25 mouse cellular contexts compared by ENCODE assay signal in the genomic region with DNA sequence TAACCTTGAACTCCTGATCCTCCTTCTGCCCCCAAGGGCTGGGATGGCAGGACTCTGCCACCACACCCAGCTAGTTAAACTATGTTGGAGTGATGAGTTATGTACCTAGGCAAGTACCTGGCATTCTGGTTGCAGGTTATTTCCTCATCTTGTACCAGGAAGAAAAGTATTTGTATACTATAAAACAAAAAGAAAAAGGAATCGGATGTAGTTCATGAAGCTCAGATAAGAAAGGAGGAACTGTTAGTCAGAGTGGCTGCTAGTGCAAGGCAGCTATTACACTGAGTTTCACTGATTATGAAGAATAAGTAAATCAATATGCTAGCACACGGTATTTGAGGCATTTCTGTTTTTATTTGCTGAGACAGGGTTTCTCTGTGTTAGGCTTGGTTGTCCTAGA. TPM values are rescaled to one million over a fixed set of nuclear protein-coding genes. Genes with fewer than 3 reads are reported as not detected.
DNase-seq lines count a peak whose midpoint lies in the region; ATAC-seq and TF ChIP-seq lines count a peak whose summit lies in the region.
"Had no signal": no experiment of that assay in that cellular context is flagged by ENCODE, and none has a peak within 500 bp of the region (broad histone marks: within the 10 kb centered on the region; RNA-seq: fewer than 3 reads in every experiment).

No protein-coding gene starts in this region.

- no peak overlapping the region for H3K27ac ChIP-seq in intestine, embryonic 14.5 days (ENCODE audit: low read depth)
- no peak overlapping the region for H3K27ac ChIP-seq in intestine, embryonic 15.5 days
- no peak overlapping the region for H3K27ac ChIP-seq in testis, adult 2 months (ENCODE audit: control insufficient read depth, insufficient read depth, low read depth, low read length)
- no peak overlapping the region for H3K27ac ChIP-seq in intestine, postnatal 0 days (ENCODE audit: low read depth, low read length)
- H3K27ac ChIP-seq: forebrain, embryonic 13.5 days; heart, embryonic 10.5 days; limb, embryonic 12.5 days; liver, embryonic 15.5 days; midbrain, embryonic 13.5 days had no signal

- no peak for DNase-seq in intestine, embryonic 14.5 days (ENCODE audit: low spot score)
- DNase-seq in testis, postnatal 10 days (ENCODE audit: low spot score): no peak
- DNase-seq in frontal cortex, postnatal 36 days (ENCODE audit: low spot score in 2 of 2): no peak
- DNase-seq in layer of hippocampus, adult 9-10 months (ENCODE audit: low spot score): no peak
- DNase-seq: adrenal gland, postnatal 25 days; B cell, adult 2 months; cerebellum, adult 9-11 months; heart, postnatal 10 days; kidney, adult 9 months; kidney, postnatal 14 days; lung, postnatal 14 days; right cerebral cortex, postnatal 14 days; spleen, adult 18-20 months; thymus, adult 18-20 months; thymus, postnatal 36 days had no signal

- WGBS in intestine, embryonic 14.5 days: 84% methylated on average over 2 of the region's 2 CpGs
- WGBS in intestine, embryonic 15.5 days: 58% methylated on average over 2 of the region's 2 CpGs
- 31% methylated on average over 2 of the region's 2 CpGs for WGBS in intestine, postnatal 0 days

- TF ChIP-seq POLR2A in testis, adult 2 months (IDR thresholded peaks at IDR 0.05; ENCODE audit: control insufficient read depth, low read depth, low read length): no peak

- H3K4me1 ChIP-seq in intestine, embryonic 14.5 days (replicated peaks; ENCODE audit: control insufficient read depth, insufficient read depth, low read length): peaks cover 16% of the 10 kb centered on the region
- H3K4me1 ChIP-seq in intestine, embryonic 15.5 days (replicated peaks): peaks cover 12% of the 10 kb centered on the region
- peaks cover 6% of the 10 kb centered on the region; the same call in 1 of the 2 replicates for H3K4me1 ChIP-seq in testis, adult 2 months (ENCODE audit: control insufficient read depth, insufficient read depth, low read length)
- no peaks in the 10 kb centered on the region for H3K4me1 ChIP-seq in intestine, postnatal 0 days (replicated peaks; ENCODE audit: control insufficient read depth, insufficient read depth, low read length)

- no peaks in the 10 kb centered on the region for H3K27me3 ChIP-seq in intestine, embryonic 14.5 days (replicated peaks; ENCODE audit: control insufficient read depth, insufficient read depth, low read length)
- H3K27me3 ChIP-seq in intestine, embryonic 15.5 days (replicated peaks): no peaks in the 10 kb centered on the region
- H3K27me3 ChIP-seq in testis, adult 2 months (ENCODE audit: control insufficient read depth, insufficient read depth, low read length): no peaks in the 10 kb centered on the region
- no peaks in the 10 kb centered on the region for H3K27me3 ChIP-seq in intestine, postnatal 0 days (replicated peaks; ENCODE audit: control insufficient read depth, insufficient read depth, low read length)
- H3K27me3 ChIP-seq: forebrain, embryonic 13.5 days; limb, embryonic 12.5 days; liver, embryonic 15.5 days; midbrain, embryonic 13.5 days had no signal

- H3K36me3 ChIP-seq in intestine, embryonic 14.5 days (ENCODE audit: control insufficient read depth, insufficient read depth, low read length): peaks cover 16% of the 10 kb centered on the region
- H3K36me3 ChIP-seq in intestine, embryonic 15.5 days: no peaks in the 10 kb centered on the region
- peaks cover 2% of the 10 kb centered on the region for H3K36me3 ChIP-seq in testis, adult 2 months (ENCODE audit: control insufficient read depth, insufficient read depth, low read length)
- peaks cover 20% of the 10 kb centered on the region for H3K36me3 ChIP-seq in intestine, postnatal 0 days (ENCODE audit: control insufficient read depth, insufficient read depth)

- H3K4me2 ChIP-seq in intestine, embryonic 14.5 days (ENCODE audit: low read length): 0 out of 2 replicates have a peak overlapping the region, but pooled peaks have one; percentile 8
- H3K4me2 ChIP-seq in intestine, embryonic 15.5 days (replicated peaks): no peak overlapping the region
- peak overlapping the region; percentile 3; the same call in 1 of the 2 replicates for H3K4me2 ChIP-seq in intestine, postnatal 0 days (replicated peaks; ENCODE audit: low read depth)
- H3K4me2 ChIP-seq: forebrain, embryonic 13.5 days; midbrain, embryonic 13.5 days had no signal

- no peaks in the 10 kb centered on the region for H3K9me3 ChIP-seq in intestine, embryonic 14.5 days (ENCODE audit: control insufficient read depth, low read length)
- no peaks in the 10 kb centered on the region for H3K9me3 ChIP-seq in intestine, embryonic 15.5 days
- H3K9me3 ChIP-seq in intestine, postnatal 0 days (ENCODE audit: control insufficient read depth): no peaks in the 10 kb centered on the region
- H3K9me3 ChIP-seq: forebrain, embryonic 13.5 days; heart, embryonic 10.5 days; limb, embryonic 12.5 days; liver, embryonic 15.5 days; midbrain, embryonic 13.5 days had no signal

- H3K9ac ChIP-seq in intestine, embryonic 14.5 days (ENCODE audit: low read length): no peak overlapping the region
- no peak overlapping the region for H3K9ac ChIP-seq in intestine, embryonic 15.5 days
- H3K9ac ChIP-seq in intestine, postnatal 0 days (ENCODE audit: low read depth, low read length): no peak overlapping the region
- H3K9ac ChIP-seq: forebrain, embryonic 13.5 days; limb, embryonic 12.5 days; liver, embryonic 15.5 days; midbrain, embryonic 13.5 days had no signal

- TF ChIP-seq CTCF in testis, adult 2 months (IDR thresholded peaks at IDR 0.05; ENCODE audit: control insufficient read depth, insufficient read depth, insufficient replicate concordance, low read depth, low read length): no peak
- no peak for TF ChIP-seq CTCF in intestine, postnatal 0 days (IDR thresholded peaks at IDR 0.05; ENCODE audit: low read depth)

- ATAC-seq in intestine, embryonic 14.5 days (replicated peaks; ENCODE audit: low FRiP score, low TSS enrichment, low read depth): no peak
- no peak for ATAC-seq in intestine, embryonic 15.5 days
- ATAC-seq in intestine, postnatal 0 days: peak; percentile 23; the same call in 1 of the 2 replicates
- ATAC-seq: forebrain, embryonic 13.5 days; midbrain, embryonic 13.5 days had no signal

- H3K4me3 ChIP-seq in intestine, embryonic 14.5 days (ENCODE audit: low read depth, low read length): no peak overlapping the region
- H3K4me3 ChIP-seq in intestine, embryonic 15.5 days (replicated peaks): no peak overlapping the region
- peak overlapping the region; percentile 63; the same call in 1 of the 2 replicates for H3K4me3 ChIP-seq in testis, adult 2 months (ENCODE audit: control insufficient read depth, low read depth, low read length)
- H3K4me3 ChIP-seq in intestine, postnatal 0 days (ENCODE audit: low read depth, low read length): no peak overlapping the region
- H3K4me3 ChIP-seq: erythroblast, embryonic 14.5 days; forebrain, embryonic 13.5 days; heart, embryonic 10.5 days; limb, embryonic 12.5 days; liver, embryonic 15.5 days; midbrain, embryonic 13.5 days had no signal

RNA-seq across cellular contexts. Expression of a gene that starts 2.2 kb away (rescaled TPM):
- polyA plus RNA-seq in intestine, embryonic 14.5 days (2014; fragmentation: Nextera tagmentation; extraction: Ambion mirVana): 21.6 and 22.6 TPM in 2 replicates
- 22.5 and 23.4 TPM in 2 replicates for polyA plus RNA-seq in intestine, embryonic 15.5 days (2015; fragmentation: Nextera tagmentation; extraction: Ambion mirVana)
- polyA plus RNA-seq in testis, adult 2 months (2012; rRNA removed): 31.8 and 37.7 TPM in 2 replicates
- polyA plus RNA-seq in intestine, postnatal 0 days (2015; fragmentation: Nextera tagmentation; extraction: Ambion mirVana): 17.5 and 18.8 TPM in 2 replicates

RNA-seq across cellular contexts. Expression of a gene that starts 35.9 kb away (rescaled TPM):
- polyA plus RNA-seq in intestine, embryonic 14.5 days (2014; fragmentation: Nextera tagmentation; extraction: Ambion mirVana): 94.3 and 97.4 TPM in 2 replicates
- polyA plus RNA-seq in intestine, embryonic 15.5 days (2015; fragmentation: Nextera tagmentation; extraction: Ambion mirVana): 107 and 109 TPM in 2 replicates
- polyA plus RNA-seq in testis, adult 2 months (2012; rRNA removed): 119 and 141 TPM in 2 replicates
- polyA plus RNA-seq in intestine, postnatal 0 days (2015; fragmentation: Nextera tagmentation; extraction: Ambion mirVana): 75.6 and 81.8 TPM in 2 replicates

RNA-seq across cellular contexts. Expression of a gene that starts 59.7 kb away (rescaled TPM):
- polyA plus RNA-seq in intestine, embryonic 14.5 days (2014; fragmentation: Nextera tagmentation; extraction: Ambion mirVana): 0.36 and 0.61 TPM in 2 replicates
- 0.21 and 0.30 TPM in 2 replicates for polyA plus RNA-seq in intestine, embryonic 15.5 days (2015; fragmentation: Nextera tagmentation; extraction: Ambion mirVana)
- polyA plus RNA-seq in testis, adult 2 months (2012; rRNA removed): 3.9 and 5.0 TPM in 2 replicates
- 0.18 and 0.25 TPM in 2 replicates for polyA plus RNA-seq in intestine, postnatal 0 days (2015; fragmentation: Nextera tagmentation; extraction: Ambion mirVana)
- polyA plus RNA-seq: erythroblast, embryonic 14.5 days; heart, embryonic 10.5 days; hindbrain, embryonic 11.5 days; liver, embryonic 15.5 days had no signal
